Mouse (Mus musculus) 3134 (cell line): Measurements from ENCODE around the gene Gm20737.
"Not testable (repeated sequence)": the region's sequence is repeated elsewhere in the genome, so short reads cannot be mapped to it uniquely, and the experiment has no call there.

ENCODE experiments used
- DNase-seq: peaks from one replicate; pipeline ENCODE4 v3.0.0-alpha.2; 2011; ENCODE audit warnings: low spot score; ENCODE audit not compliant: insufficient read length; ENCODE audit errors: extremely low read depth

Gene Gm20737

DNA sequence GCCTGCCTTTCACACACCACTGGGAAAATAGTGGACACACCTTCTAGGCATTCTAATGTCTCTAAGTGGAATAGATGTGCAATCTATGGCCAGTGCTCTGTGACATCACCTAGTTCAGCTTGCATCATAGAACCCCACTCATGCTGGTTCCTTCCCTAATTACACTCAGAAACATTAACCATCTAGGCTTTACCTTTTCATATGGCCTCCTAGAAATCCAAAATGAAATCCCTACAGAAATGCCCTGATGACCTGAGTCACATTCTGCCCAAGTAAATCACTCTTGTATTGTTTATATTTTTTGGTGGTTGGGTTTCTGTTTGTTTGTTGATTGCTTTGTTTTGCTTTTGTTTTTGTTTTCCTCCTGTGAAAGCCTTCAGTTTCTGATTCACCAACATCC lies at the start of gene Gm20737:
Gm20737 (minus strand) TSS at position 101 of the 400 bp plus-strand sequence.
- not testable (repeated sequence) for DNase-seq

DNA sequence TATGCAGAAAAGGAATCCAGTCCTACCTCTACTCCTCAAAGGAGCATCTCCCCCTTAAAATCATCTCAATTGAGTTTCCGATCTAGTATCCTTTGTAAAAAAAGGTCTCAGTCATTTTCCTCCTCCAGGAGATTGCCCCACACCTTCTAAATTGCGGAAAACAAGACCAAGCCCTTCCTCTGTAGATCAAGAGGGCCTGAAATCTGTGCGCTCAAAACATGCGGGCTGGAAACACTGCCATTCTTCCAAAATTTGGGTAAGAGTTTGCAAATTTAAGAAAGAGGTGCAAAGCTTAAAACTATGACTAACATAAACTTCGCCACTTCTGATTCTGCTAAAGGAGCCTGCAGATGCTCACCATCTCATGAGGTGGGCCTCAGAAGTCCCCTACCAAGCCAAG lies 17.3 kb upstream of the Gm20737 start, which contains the start of gene Gm21775:
Gm21775 (plus strand) TSS at position 301 of the 400 bp plus-strand sequence.
- not testable (repeated sequence) for DNase-seq
